Mouse (Mus musculus): ENCODE measurements at regions not wholly inside any gene's neighbourhood (a gene's known extent, or its start where the extent isn't known, plus 50 kb on each side); places are given as distances from the start of the nearest gene placed in this dataset.

DNA sequence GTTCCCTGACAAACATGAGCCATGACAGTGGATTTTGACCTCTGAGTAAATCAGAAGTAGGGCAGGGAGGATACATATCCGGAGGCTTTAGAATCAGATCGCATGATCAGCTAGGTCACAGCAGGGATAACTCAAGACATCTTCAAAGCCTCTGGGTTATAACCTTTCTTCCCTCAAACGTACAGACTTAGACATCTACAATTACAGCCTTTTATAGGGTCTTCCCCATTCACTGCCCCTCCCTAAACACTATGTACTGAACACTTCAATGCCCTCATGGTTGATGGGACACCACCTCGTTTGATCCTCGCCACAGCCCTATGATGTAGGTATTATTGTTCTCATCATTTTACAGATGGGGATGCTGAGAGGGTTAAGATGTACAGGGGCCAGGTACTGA, 163.8 kb upstream of the Mpped2 start:
- DNase-seq (ENCODE audit: low spot score in 2 of 2) = no peak

DNA sequence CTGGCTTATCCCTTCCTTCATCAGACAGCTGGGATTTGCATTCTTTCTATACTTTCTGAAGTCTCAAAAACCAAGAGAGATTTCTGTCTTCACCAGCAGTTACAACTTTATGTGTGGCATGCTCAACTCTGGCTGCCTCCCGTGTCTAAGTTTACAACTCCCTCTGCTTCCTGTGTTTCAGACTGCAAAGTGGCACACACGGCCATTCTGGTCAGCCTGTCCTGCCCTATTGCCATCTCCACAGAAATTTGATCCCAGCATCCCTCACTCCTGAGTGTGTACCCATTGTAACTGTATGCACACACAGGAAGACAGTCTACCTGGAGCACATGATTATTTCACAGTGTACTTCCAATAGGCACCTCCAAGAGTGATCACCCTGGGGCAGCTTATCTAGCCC, 163.3 kb upstream of the Mpped2 start:
- no peak for DNase-seq (ENCODE audit: low spot score in 2 of 2)

DNA sequence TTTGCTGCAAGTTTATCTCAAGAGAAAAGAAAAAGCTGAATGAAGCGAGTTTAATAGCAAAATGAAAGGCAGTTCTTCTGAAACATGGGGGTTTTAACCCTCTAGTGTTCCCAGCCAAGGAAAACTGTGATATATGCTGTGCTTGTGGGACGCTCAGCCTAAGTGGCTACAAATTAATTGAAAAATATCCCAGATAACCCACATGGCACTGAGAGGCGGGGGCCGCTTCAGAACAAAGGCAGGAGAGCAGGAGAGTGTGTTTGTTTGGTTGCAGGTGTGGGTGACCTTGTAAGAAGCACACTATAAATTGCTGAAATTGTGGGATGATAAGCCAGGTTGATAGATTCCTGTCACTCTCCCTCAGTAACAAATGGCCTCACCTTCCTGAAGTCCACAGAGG, 154.7 kb upstream of the Mpped2 start:
- DNase-seq (ENCODE audit: low spot score in 2 of 2) = no peak

DNA sequence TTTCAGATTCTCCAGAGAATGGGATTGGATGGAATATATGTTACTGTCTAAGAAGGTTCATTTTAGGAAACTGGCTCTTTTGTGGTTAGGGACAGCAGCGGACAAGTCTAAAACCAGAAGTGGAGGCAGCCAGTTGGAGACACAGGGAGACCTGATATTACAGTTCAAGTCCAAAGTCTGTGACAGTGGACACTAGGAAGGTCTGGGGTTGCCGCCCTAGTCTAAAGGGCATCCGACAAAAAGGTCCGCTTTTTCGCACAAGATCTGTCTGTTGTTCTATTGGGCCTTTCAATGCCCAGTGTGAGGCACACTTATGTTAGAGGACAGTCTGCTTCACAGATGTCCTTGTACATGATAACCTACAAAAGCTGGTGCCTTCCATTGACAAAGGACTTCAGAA, 152.9 kb upstream of the Mpped2 start:
- DNase-seq (ENCODE audit: low spot score in 2 of 2) = no peak

DNA sequence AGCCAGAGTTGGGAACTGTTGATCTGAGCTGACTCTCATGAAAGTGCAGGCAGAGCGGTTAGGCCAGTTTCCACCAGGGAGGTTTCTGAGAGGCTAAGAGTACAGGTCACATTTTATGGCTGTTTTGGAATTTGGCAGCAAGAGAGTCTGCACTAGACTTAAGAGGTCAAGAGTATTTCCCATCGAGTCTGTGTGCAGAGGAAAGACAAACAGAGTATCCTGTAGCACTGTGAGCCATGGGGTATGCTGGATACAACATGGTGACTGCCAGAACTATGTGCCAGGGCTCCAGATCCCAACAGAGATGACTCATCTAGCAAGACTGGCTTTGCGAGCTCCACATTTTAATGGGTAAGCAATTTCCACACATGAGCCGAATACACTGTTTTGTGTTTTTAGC, 146.0 kb upstream of the Mpped2 start:
- no peak for DNase-seq (ENCODE audit: low spot score in 2 of 2)

DNA sequence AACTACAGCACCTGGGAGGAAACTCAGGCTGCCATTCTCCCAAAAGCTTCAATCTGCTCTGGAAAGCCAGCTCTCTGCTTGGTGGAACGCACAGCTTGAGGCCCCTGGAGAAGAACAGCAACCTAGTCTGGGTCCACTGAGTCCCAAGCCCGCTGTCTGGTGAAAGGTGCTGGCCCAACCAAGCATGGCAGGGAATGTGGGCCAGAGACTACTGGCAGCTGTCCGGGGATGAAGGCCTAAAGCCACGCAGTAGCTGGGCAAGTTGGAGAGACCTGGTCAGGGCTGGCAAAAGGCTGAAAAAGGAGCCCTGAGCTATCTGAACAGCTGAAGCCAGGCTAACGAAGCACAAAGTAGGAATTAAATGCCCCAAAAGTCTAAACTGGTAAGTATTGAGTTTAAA, 139.4 kb upstream of the Mpped2 start:
- DNase-seq (ENCODE audit: low spot score in 2 of 2) = no peak

DNA sequence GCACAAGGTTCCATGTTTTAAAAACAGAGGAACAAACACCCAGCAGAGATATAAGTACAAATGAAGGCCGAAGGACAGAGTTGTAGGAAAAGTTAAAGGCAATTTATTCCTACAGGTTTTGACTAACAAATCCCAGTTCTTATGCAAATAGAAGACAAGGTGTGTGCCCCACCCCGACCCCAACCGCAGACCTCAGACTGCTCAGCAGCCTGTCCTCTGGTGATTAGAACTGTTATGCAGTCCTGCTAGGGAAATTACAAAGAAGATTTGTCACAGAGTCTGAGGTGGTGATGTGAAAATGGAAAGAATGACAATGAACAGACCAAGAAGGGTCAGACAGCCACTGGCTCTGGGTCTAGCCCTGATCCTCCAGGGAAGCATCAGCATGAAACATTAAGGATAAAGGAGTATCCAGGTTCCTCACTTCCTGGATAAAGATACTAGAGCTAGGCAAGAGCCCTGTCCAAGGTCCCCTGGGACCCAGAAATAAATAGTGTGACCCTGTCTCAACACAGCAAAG, 131.4 kb upstream of the Mpped2 start:
- no peak for DNase-seq (ENCODE audit: low spot score in 2 of 2)

DNA sequence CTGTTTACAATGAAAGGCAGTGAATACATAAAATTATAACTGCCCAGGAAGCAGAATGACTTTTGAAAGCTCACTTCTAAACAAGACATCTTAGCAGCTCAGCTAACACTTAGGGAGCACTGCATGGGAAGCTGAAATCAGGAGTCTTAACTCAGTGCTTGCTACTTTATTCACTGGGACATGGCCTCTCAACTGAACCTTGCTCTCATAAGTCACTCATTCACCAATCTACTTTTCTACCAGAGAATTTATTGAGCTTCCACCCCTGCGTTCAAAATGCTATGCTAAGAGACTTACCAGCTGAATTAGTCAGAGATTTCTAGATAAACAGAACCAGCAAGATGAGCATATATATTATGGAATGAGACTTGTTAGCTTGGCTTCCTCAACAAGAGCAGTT, 122.8 kb upstream of the Mpped2 start:
- DNase-seq (ENCODE audit: low spot score in 2 of 2) = no peak

DNA sequence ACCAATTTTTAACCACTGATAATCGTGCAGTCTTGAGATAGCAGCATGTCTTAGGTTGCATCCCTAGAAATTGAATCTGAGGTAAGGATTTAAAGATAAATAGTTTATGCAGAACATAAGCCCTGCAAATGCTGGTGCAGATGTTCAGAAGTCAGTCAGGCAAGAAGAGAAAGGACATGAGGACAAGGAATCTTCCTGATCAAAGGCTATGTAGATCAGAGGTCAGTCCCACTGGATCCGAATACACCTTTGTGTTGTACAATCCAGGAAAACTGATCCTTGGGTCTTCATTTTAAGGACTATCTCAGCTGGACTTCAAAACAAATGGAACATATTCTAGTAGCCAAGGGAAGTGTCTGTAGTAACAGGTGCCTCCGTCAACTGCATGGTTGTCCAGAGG, 121.7 kb upstream of the Mpped2 start:
- no peak for DNase-seq (ENCODE audit: low spot score in 2 of 2)

DNA sequence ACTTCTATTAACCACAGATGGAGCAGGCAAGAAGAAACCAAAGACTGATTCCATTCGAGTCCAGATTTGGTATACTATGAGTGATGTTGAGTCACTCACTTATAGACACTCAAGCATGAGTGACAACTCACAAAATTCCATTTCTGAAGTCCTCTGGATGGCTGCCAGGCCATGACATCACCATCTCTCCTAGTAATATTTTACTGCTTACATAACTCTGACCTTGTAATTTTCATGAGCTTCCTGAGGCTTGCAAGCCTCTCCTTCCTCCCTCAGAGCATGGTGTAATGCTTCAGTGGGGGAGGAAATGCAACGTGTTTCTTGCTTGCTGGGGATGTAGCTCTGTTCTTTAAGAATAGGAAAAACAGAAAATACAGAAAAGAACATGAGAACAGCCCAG, 121.2 kb upstream of the Mpped2 start:
- DNase-seq (ENCODE audit: low spot score in 2 of 2) = peak in 1 of 2 experiments; percentile 73

DNA sequence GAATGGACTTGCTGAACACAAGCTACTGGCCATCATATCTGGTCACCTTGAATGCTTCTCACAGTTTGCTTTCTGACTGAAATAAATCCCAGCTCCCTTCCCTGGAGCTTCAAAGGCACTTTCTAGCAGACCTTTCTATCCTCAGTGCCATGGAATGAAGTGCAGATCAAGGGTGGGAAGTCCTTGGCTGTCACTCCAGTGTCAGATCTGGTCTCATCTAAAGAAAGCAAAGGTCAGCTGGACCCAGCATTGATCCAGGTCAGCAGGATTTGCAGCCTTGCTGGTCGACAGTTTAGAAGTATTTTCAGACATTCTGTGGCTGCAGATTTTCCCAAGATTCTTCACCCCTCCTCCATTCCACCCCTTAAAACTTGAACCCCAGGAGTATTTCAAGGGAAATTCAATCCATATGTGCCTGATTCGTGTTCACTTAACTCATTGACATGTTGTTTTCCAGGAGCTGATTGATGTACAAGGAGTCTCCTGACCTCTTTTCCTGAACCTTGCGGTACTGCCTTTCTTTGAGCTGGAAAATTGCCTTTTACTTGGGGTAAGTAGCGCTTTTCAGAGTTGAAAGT, 116.2 kb upstream of the Mpped2 start:
- no peak for DNase-seq (ENCODE audit: low spot score in 2 of 2)

DNA sequence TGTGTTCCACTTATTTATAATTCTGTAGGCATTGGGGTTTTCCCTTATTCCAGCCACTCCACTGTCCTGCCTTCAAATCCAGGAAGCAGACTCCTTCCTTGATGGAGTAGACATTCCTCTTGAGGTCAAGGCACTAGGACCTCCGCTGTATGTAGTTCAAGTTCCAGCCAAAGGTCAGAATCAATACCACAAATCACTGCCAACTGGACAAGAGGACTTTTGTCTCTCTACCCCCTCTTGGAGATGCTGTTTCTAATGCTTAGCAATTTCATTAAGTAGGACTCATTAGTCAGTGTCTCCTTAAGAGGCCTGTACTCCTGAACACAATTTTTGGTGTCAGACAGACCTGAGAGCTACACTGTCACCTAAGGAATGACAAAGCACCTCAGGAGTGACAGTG, 115.0 kb upstream of the Mpped2 start:
- DNase-seq (ENCODE audit: low spot score in 2 of 2) = no peak

DNA sequence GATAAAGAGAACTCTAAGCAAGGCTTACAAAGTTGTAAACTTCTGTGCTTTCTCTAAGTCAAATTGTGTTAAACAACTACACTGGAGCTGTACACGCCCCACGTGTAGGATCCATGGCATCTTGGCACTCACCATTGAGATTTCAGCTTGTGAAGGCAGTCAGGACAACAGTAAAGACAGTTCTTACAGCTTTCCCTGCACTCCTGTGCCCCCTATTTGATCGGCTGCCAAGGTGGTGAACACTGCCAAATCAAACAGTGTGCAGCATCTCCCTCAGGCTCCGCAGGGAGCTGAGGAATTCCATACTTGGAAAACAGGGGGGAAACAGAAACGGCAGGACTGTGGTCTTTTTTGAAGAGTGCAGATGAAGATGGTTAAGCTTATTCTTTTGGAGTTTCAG, 112.4 kb upstream of the Mpped2 start:
- peak in 1 of 2 experiments; percentile 27 for DNase-seq (ENCODE audit: low spot score in 2 of 2)

DNA sequence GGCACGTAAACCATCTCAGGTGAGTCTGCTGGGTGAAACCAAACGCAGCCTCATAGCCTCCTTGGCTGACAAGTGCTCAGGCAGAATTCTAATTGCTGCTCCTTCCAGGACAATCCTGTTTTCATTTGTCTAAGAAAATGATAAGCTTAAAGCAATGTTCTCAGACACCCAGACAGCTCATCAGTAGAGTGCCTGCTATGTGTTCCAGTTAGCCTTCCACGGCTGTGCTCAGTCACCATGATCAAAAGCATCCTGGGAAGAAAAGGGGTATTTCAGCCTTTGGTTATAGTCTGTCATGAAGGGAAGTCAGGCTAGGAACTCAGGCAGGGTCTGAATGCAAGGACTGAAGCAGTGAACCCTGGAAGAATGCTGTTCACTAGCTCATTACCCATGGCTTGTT, 71.8 kb upstream of the Mpped2 start:
- DNase-seq (ENCODE audit: low spot score in 2 of 2) = no peak

DNA sequence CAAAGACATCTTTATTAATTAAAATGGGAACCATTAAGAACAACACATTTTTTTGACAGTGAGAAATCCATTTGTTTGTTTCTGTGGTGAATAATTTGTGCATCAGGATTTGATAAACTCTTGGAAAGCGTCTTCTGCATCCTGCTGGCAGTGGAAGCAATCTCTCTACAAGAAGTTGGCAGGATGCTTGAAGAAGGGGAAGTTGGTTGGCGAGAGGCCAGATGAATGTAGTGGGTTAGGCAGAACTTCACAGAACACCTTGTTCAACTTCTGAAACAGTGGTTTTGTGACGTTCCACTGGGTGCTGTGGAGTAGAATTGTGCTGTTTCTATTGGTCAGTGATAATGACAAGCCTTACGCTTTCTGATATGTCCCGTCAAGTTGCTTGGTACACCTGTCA, 70.7 kb upstream of the Mpped2 start:
- no peak for DNase-seq (ENCODE audit: low spot score in 2 of 2)

DNA sequence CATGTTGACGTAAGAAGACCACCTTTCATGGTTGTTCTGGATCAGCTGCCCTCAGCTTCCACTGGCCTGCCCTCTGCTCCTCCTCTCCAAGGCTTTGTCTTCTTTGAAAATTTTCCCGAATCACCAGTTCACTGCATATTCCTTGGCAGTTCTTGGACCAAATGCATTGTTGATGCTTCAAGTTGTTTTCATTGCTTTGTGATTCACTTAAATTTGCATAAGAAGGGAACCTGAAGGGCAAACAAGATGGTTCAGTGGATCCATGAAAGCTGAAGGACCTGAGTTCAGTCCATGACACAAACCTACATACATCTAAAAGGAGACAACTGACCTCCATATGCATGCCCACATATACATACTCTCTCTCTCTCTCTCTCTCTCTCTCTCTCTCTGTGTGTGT, 69.4 kb upstream of the Mpped2 start:
- DNase-seq (ENCODE audit: low spot score in 2 of 2) = no peak

DNA sequence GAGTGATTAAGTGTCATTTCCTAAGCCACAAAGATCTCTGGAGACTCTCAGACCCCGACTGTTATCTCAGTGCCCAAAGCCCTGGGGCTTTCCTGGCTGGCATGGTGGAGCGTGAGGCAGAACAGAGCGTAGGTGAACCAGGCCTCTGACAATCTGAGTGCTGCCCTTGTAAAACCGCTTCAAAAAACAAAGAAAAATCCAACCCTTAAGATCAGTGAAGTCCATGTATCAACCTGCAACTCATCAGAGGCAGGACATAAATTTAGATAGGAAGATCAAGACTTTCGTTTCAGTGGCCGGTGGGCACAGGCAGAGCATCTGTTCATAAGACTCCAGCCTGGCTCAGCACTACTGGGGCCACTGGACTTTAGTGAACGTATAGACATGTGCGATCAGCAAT, 61.1 kb upstream of the Mpped2 start:
- no peak for DNase-seq (ENCODE audit: low spot score in 2 of 2)

Data from adrenal gland, adult 18-20 months (tissue).